ENCODE assay signal across 15 mouse cellular contexts in the genomic region with DNA sequence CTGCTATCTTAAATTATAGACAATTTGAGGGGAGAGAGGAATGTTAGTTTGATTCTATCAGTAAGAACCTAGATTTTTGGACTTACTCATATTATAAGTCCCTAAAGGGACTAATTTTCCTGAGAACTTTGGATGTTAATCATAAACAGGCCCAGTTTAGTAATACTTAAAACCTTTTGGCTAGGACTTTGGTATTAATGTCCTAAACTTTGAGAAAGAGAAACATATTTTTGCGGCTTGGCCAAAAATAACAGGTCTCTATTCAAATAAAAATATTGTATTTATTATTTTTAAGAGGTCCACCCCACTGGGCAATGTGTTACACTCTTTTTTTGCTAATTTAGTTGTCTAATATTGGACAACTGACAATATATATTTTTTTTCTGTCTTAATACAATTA.
"Had no signal": no experiment of that assay in that cellular context is flagged by ENCODE, and none has a peak within 500 bp of the region (broad histone marks: within the 10 kb centered on the region; RNA-seq: fewer than 3 reads in every experiment).

No protein-coding gene starts in this region.

- DNase-seq: kidney, adult 18-20 months; kidney, postnatal 36 days; lung, embryonic 14.5 days; lung, postnatal 10 days; lung, postnatal 4 days; midbrain, embryonic 14.5 days; right cerebral cortex, adult 18-20 months; right cerebral cortex, postnatal 25 days; thymus, postnatal 36 days had no signal

- ATAC-seq: liver, embryonic 12.5 days had no signal

- H3K9me3 ChIP-seq: limb, embryonic 12.5 days; liver, embryonic 12.5 days; midbrain, embryonic 10.5 days; neural tube, embryonic 15.5 days had no signal

- H3K27me3 ChIP-seq: limb, embryonic 12.5 days; liver, embryonic 12.5 days; neural tube, embryonic 15.5 days had no signal

- H3K4me2 ChIP-seq: limb, embryonic 12.5 days; liver, embryonic 12.5 days; lung, embryonic 14.5 days; neural tube, embryonic 15.5 days had no signal

- H3K4me3 ChIP-seq: left cerebral cortex, adult 2 months; limb, embryonic 12.5 days; liver, embryonic 12.5 days; midbrain, embryonic 10.5 days; myocyte; neural tube, embryonic 15.5 days had no signal

- H3K9ac ChIP-seq: limb, embryonic 12.5 days; liver, embryonic 12.5 days; lung, embryonic 14.5 days; neural tube, embryonic 15.5 days had no signal

- H3K4me1 ChIP-seq: neural tube, embryonic 15.5 days had no signal

- H3K36me3 ChIP-seq: liver, embryonic 12.5 days; midbrain, embryonic 10.5 days; neural tube, embryonic 15.5 days had no signal

- H3K27ac ChIP-seq: liver, embryonic 12.5 days; midbrain, embryonic 10.5 days; neural tube, embryonic 15.5 days had no signal
